Mouse (Mus musculus) spleen, adult 12 weeks (tissue): Measurements from ENCODE around the gene Tfap2a.

Experiments used
- DNase-seq: peaks from one replicate; pipeline ENCODE4 v3.0.0; 2022; ENCODE audit warnings: low spot score

Tfap2a gene

GRCm38 (mm10) chr13:40713241-40713640 lies 24.9 kb downstream of the Tfap2a start:
- no peak for DNase-seq

GRCm38 (mm10) chr13:40712526-40712832 lies 25.7 kb downstream of the Tfap2a start:
- no peak for DNase-seq

- no peak for DNase-seq
Measured at GRCm38 (mm10) chr13:40711661-40712525, 26.3 kb downstream of the Tfap2a start.

- no peak for DNase-seq
Measured at GRCm38 (mm10) chr13:40710062-40710342, 28.2 kb downstream of the Tfap2a start.

DNA sequence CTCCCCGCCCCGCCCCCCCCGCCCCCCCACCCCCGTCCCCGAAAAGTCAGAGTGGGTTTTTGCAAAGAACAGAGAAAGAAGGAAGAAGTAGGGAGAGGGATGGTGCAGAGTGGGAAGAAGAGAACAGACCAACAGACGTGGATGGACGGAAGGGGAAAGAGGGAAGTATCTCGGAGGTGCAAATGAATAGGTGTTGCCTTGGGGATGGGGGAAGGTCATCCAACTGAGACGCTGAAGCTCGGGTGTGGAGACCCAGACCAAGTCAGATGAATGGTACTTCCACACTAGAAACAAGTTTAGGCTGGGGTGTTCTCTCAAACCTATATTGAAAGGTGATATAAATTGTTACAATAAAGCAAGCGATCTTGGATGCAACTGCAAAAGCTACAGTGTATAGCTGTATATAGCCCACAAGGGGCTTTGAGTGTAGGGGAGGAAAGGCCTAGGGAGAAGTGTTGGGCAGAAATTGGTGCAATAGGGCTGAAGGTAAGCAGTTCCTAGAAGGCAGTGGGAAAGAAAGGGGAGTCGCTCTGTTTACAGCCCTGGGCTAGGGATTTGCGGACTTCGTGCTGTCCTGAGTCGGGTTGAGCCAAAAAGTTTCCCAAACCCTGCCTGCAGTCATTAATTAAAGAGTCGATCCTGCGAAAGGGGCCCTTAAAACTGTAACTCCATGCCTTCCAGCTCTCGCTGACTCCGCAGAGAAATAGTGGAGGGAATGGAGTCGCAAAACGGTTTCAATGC lies 28.7 kb downstream of the Tfap2a start:
- no peak for DNase-seq

DNA sequence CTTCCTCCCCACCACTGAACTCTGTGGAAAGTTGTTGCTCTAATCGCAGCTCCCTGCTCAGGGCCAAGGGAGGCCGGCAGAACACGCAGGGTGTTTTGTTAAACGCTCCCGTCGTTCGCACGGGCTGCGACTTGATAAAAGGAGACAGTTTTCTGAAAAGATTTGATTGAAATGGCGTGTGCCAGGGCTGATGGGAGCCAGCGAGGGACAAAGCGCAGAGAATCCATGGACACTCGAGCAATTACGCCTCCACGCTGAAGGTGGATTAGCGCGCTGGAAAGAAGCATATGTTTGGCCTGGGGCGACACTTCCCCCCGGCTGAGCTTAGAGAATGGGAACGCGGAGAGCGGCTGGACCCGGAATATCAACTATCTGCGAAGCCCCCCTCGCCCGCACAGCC lies 29.3 kb downstream of the Tfap2a start:
- no peak for DNase-seq

DNA sequence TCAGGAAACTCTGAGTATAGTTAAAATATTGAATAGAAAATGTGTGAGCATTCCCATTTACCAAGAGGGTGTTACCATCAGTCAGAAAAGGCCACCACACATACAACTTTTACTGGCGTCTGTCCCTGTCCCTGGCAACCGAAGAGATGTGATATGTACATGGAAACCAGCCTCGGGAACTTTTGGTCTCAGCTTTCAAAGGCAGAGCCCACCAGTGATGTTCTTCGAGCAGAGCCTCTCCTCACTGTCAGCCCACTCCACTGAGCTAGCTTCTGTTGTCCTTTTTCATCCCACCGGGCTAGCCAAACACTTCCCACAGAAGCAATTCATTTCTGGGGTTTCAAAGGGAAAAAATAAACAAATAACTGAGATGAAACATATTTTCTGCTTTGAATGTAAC lies 29.9 kb downstream of the Tfap2a start:
- DNase-seq, result no peak

DNA sequence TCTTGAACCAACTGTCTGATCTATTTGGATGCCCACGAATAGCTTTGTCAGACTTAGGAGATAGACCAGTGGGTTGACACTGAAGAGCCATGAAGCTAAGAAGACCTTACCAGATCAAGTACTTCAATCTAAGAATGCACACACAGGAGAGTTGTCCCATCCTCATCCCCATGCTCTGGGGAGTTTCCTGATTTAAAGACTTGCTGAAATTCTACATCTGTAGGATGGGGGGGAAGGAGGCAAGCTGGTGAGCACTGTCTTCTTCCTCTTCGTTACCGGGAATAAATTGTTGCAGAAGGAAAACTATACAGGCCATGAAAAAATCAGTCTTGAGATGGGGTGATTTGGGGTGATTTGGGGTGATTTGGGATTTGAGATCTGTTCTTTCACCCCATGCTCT lies 30.5 kb downstream of the Tfap2a start:
- DNase-seq, result no peak

- no peak for DNase-seq
Measured at GRCm38 (mm10) chr13:40706612-40707011, 31.6 kb downstream of the Tfap2a start.

- DNase-seq, result no peak
Measured at GRCm38 (mm10) chr13:40705821-40706425, 32.3 kb downstream of the Tfap2a start.

DNA sequence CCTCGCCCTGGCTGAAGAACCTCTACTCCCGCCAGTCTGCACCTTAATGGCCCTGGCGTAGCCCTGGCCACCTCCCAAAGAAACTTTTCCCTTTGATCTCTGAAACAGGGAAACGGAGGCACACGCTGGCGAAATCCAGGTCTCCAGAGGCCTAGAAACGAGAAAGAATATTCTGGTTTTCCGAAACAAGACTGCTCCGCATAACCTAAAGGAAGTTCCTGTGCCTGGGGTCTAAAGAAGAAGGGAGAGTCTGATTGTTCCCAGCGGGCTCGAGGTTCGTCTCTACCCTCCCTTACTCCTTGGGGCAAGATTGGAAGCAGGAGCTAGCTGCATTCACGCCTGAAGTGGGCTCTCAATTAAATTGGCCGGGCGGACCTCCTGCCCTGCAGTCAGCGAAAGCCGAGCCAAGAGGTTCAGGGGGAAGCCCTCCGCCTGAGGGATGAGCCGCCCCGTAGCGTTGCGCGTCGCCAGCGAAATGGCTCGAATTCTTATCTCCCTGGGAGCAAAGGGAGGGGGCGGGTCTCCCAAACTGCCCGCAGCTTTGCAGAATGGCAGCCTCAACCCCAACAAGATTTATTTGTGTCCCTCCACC lies 33.2 kb downstream of the Tfap2a start:
- DNase-seq, result no peak

GRCm38 (mm10) chr13:40703982-40704501 lies 34.1 kb downstream of the Tfap2a start:
- no peak for DNase-seq

DNA sequence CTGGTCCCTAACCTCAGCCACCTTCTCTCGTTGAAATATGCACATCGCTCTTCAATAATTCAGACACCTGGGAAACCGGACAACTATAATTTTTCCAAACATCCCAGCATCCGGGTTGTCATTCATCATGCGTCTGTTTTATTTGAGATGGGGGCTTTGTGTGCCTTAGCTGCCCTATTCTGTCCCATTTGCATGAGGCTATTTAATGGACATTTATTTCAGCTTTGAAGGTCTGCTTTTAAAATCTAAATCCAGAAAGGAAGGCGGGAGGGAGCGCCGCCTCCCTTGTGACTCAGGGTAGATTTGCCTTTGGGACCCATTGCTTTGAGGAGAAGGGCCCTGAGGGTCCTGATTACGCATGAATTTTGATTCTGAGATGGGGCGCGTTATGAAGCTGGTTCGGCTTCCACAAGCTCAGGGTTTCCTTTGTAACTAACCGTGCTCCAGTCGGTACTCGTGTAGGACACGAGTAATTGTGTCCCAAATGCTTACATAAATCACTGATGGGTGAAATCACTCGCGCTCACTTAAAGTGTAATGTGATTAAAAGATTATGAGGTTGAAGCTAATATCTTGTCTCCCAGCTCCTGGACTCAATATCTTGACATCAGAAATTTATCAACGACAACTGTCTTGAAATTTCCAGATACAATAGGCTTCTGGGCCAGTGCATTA lies 34.9 kb downstream of the Tfap2a start:
- no peak for DNase-seq

DNA sequence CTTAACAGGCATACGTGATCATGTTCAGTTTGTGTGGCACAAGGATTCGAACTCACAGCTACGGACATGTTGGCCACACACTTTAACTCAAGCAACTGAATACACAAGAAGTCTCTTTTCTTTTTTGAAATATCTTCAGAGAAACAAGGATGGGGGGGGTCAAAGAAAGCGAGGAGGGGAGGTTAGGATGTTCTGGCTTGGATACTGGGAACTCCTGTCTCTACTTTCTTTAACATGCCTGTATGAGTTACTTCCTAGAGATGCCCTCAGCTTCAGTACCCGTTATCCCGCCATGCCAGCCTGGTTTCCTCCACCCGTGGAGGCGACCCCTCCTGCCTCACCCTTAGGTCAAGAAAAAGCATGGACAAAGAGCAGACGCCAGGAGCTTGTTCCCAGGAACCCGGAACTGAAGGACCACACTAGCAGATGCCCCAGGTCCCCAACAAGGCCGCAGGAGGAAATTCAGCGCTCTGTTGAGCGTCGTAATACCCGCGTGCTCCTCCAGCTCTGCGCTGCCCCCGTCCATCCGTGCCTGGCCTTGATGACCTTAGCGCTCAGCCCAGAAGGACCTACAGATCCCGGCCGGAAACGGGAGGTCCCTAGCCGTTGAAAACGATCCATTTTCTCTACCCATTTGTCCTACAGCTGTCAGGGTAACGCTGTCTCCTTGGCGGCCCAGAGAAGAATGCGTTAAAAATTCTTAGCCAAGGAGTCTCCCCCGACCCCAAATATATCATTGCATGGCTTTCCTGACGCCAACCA lies 35.6 kb downstream of the Tfap2a start:
- DNase-seq, result no peak

DNA sequence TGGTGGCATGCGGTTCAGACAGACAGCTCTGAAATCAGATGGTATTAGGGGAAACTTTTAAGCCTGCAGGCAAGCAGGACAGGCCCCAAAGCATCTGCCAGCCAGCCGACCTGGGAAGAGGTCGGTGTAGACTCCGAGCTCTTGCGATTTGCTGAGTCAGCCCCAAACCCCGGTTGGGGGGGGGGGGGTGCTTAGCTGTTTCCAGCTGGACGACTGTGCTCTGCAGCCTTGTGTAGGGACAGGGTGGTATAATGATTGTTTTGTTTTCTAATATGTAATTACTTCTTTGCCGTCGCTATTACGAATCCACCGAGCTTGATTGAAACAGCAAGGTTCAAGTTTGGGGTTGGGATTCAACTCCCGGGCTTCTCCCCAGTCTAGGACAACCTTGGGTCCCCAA lies 36.5 kb downstream of the Tfap2a start:
- DNase-seq, result no peak

DNA sequence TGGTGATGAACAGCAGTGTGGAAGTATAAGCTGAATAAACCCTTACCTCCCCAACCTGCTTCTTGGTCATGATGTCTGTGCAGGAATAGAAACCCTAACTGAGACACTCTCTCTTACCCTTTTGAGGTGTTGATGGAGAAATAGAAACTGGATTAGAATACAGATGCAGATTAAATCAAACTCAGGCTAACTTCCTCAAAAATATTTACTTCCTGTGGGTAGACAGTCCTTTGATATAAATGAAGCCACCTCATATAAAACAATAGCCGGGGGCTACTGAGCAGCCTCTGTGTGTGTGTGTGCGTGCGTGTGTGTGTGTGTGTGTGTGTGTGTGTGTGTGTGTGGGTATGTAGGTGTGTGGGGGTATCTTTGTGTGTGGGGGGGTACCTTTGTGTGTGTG lies 52.4 kb downstream of the Tfap2a start:
- DNase-seq, result no peak

- no peak for DNase-seq
Measured at GRCm38 (mm10) chr13:40676730-40677129, 61.4 kb downstream of the Tfap2a start.
